Mouse (Mus musculus): ENCODE measurements around the gene Tmem132b.

- TF ChIP-seq CTCF (IDR thresholded peaks at IDR 0.05; ENCODE audit: low read depth, low read length) (no peak), POLR2A (IDR thresholded peaks at IDR 0.05; ENCODE audit: borderline replicate concordance, low read depth, low read length) (no peak)
These were observed 211.9 kb downstream of the Tmem132b start for GRCm38 (mm10) chr5:125743503-125743902.

Data from bone marrow macrophage, adult 2 months (primary cell).